Mouse (Mus musculus) cerebellum, adult 8-10 months (tissue): ENCODE data around the gene Vmn1r101.
"Not testable (repeated sequence)": the region's sequence is repeated elsewhere in the genome, so short reads cannot be mapped to it uniquely, and the experiment has no call there.

Experiments used
- DNase-seq: peaks from one replicate; pipeline ENCODE4 v3.0.0; 2022

The Vmn1r101 gene

GRCm38 (mm10) chr7:20442493-20442892 lies at the start of gene Vmn1r101:
Vmn1r101 (minus strand) TSS chr7:20442593.
- DNase-seq = not testable (repeated sequence)

DNA sequence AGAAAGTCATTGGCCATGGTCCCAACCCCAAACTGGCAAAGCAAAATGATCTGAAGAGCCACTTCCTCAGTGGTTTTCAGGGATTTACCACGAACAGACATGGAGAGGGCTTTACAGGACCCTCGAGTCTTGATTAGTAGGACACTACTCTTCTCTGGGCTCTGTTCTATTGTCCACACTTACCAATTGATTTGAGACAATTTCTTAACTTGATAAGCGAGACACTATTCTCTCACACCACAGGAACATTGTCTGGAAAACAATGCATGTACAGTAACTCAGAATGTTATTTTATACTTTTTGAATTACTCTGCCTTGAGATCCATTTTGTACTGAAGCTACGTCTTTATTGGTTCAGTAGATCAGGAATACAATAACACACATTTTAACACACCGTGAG lies 32.4 kb upstream of the Vmn1r101 start, which contains the start of gene Gm10670:
Gene Gm10670, minus strand, starts transcription at position 101 of the 400 bp plus-strand sequence.
- DNase-seq = not testable (repeated sequence)

- not testable (repeated sequence) for DNase-seq
Measured at GRCm38 (mm10) chr7:20417642-20418041, 24.8 kb downstream of the Vmn1r101 start, which contains the start of gene Vmn1r100. Vmn1r100 (plus strand) TSS chr7:20417942.
